ENCODE assay signal across 10 mouse cellular contexts in genomic region chr11:74841366-74841765, GRCm38 (mm10). TPM values are rescaled to one million over a fixed set of nuclear protein-coding genes. Genes with fewer than 3 reads are reported as not detected.
DNase-seq lines count a peak whose midpoint lies in the region; ATAC-seq and TF ChIP-seq lines count a peak whose summit lies in the region.
"Had no signal": no experiment of that assay in that cellular context is flagged by ENCODE, and none has a peak within 500 bp of the region (broad histone marks: within the 10 kb centered on the region; RNA-seq: fewer than 3 reads in every experiment).

No protein-coding gene starts in this region.

- H3K9me3 ChIP-seq in hindbrain, postnatal 0 days (ENCODE audit: low read length), result no peaks in the 10 kb centered on the region
- no peaks in the 10 kb centered on the region for H3K9me3 ChIP-seq in hindbrain, embryonic 14.5 days (ENCODE audit: control insufficient read depth, low read length)
- peaks cover 5% of the 10 kb centered on the region for H3K9me3 ChIP-seq in intestine, embryonic 16.5 days (ENCODE audit: control insufficient read depth, low read length)
- H3K9me3 ChIP-seq in forebrain, postnatal 0 days (ENCODE audit: low read length), result no peaks in the 10 kb centered on the region

- no peak overlapping the region for H3K27ac ChIP-seq in hindbrain, postnatal 0 days
- H3K27ac ChIP-seq in hindbrain, embryonic 14.5 days, result no peak overlapping the region
- no peak overlapping the region for H3K27ac ChIP-seq in intestine, embryonic 16.5 days (ENCODE audit: low read length)
- H3K27ac ChIP-seq in forebrain, postnatal 0 days (ENCODE audit: low read depth, low read length), result no peak overlapping the region

- DNase-seq in hindbrain, postnatal 0 days (ENCODE audit: low spot score), result peak; percentile 10
- DNase-seq in hindbrain, embryonic 14.5 days (ENCODE audit: low spot score), result no peak
- DNase-seq in adrenal gland, adult 8-10 months, result peak; percentile 68
- peak; percentile 35 for DNase-seq in cerebellum, adult 8-10 months
- DNase-seq in kidney, adult 8-10 months, result peak; percentile 85 to 90
- no peak for DNase-seq in forebrain, postnatal 0 days
- no peak for DNase-seq in embryo, embryonic 10 days (ENCODE audit: low spot score)
- DNase-seq: lung, postnatal 14 days had no signal

- no peak for ATAC-seq in hindbrain, postnatal 0 days
- no peak for ATAC-seq in hindbrain, embryonic 14.5 days (ENCODE audit: low FRiP score)
- no peak for ATAC-seq in intestine, embryonic 16.5 days
- no peak for ATAC-seq in forebrain, postnatal 0 days

- TF ChIP-seq CTCF in hindbrain, postnatal 0 days (IDR thresholded peaks at IDR 0.05; ENCODE audit: low read depth), result no peak
- TF ChIP-seq CTCF in forebrain, postnatal 0 days (IDR thresholded peaks at IDR 0.05; ENCODE audit: low read depth), result no peak

- no peak overlapping the region for H3K4me2 ChIP-seq in hindbrain, postnatal 0 days (ENCODE audit: low read depth, low read length)
- H3K4me2 ChIP-seq in hindbrain, embryonic 14.5 days (replicated peaks), result no peak overlapping the region
- no peak overlapping the region for H3K4me2 ChIP-seq in intestine, embryonic 16.5 days (ENCODE audit: low read depth, low read length)
- H3K4me2 ChIP-seq in forebrain, postnatal 0 days (ENCODE audit: low read depth), result no peak overlapping the region

- no peak overlapping the region for H3K9ac ChIP-seq in hindbrain, postnatal 0 days (replicated peaks; ENCODE audit: low read length)
- no peak overlapping the region for H3K9ac ChIP-seq in hindbrain, embryonic 14.5 days
- H3K9ac ChIP-seq in intestine, embryonic 16.5 days (ENCODE audit: low read depth, low read length), result no peak overlapping the region
- H3K9ac ChIP-seq in forebrain, postnatal 0 days, result no peak overlapping the region

- peaks cover 7% of the 10 kb centered on the region; the same call in 1 of the 2 replicates for H3K36me3 ChIP-seq in hindbrain, postnatal 0 days (ENCODE audit: insufficient read depth, low read length)
- peaks cover 50% of the 10 kb centered on the region for H3K36me3 ChIP-seq in hindbrain, embryonic 14.5 days (replicated peaks; ENCODE audit: control insufficient read depth, insufficient read depth)
- H3K36me3 ChIP-seq in intestine, embryonic 16.5 days (ENCODE audit: control insufficient read depth, insufficient read depth, low read length), result peaks cover 24% of the 10 kb centered on the region
- peaks cover 46% of the 10 kb centered on the region for H3K36me3 ChIP-seq in forebrain, postnatal 0 days (ENCODE audit: insufficient read depth)

- no peaks in the 10 kb centered on the region for H3K27me3 ChIP-seq in hindbrain, postnatal 0 days (ENCODE audit: insufficient read depth, low read length)
- no peaks in the 10 kb centered on the region for H3K27me3 ChIP-seq in hindbrain, embryonic 14.5 days (ENCODE audit: control insufficient read depth, insufficient read depth, low read length)
- H3K27me3 ChIP-seq in intestine, embryonic 16.5 days (replicated peaks; ENCODE audit: control insufficient read depth, insufficient read depth, low read length), result no peaks in the 10 kb centered on the region
- H3K27me3 ChIP-seq in forebrain, postnatal 0 days (ENCODE audit: insufficient read depth, low read length), result no peaks in the 10 kb centered on the region

- H3K4me1 ChIP-seq in hindbrain, postnatal 0 days (ENCODE audit: insufficient read depth, low read length), result 0 out of 2 replicates have a peak, but pooled peaks cover 9% of the 10 kb centered on the region
- peaks cover 7% of the 10 kb centered on the region; the same call in 1 of the 2 replicates for H3K4me1 ChIP-seq in hindbrain, embryonic 14.5 days (replicated peaks; ENCODE audit: control insufficient read depth, insufficient read depth, low read length)
- peaks cover 26% of the 10 kb centered on the region for H3K4me1 ChIP-seq in intestine, embryonic 16.5 days (ENCODE audit: control insufficient read depth, insufficient read depth, low read length)
- H3K4me1 ChIP-seq in forebrain, postnatal 0 days (ENCODE audit: insufficient read depth), result no peaks in the 10 kb centered on the region

- no peak overlapping the region for H3K4me3 ChIP-seq in hindbrain, postnatal 0 days (ENCODE audit: low read length)
- no peak overlapping the region for H3K4me3 ChIP-seq in hindbrain, embryonic 14.5 days (replicated peaks; ENCODE audit: low read length)
- H3K4me3 ChIP-seq in intestine, embryonic 16.5 days (ENCODE audit: low read length), result no peak overlapping the region
- no peak overlapping the region for H3K4me3 ChIP-seq in forebrain, postnatal 0 days (ENCODE audit: low read depth, low read length)
- H3K4me3 ChIP-seq: erythroblast, embryonic 14.5 days had no signal

- WGBS in hindbrain, postnatal 0 days, result 68% methylated on average over 9 of the region's 9 CpGs
- WGBS in hindbrain, embryonic 14.5 days, result 77% methylated on average over 9 of the region's 9 CpGs
- 91% methylated on average over 9 of the region's 9 CpGs for WGBS in intestine, embryonic 16.5 days
- 81% methylated on average over 9 of the region's 9 CpGs for WGBS in forebrain, postnatal 0 days

RNA-seq across cellular contexts. Expression of gene Mnt, which starts 10.6 kb away (rescaled TPM):
- 18.5 and 22.8 TPM in 2 replicates for total RNA-seq in hindbrain, postnatal 0 days (2014; rRNA removed)
- 7.0 and 8.4 TPM in 2 replicates for polyA plus RNA-seq in hindbrain, postnatal 0 days (2015; fragmentation: Nextera tagmentation; extraction: Ambion mirVana)
- 8.3 and 8.8 TPM in 2 replicates for polyA plus RNA-seq in hindbrain, embryonic 14.5 days (2014; fragmentation: Nextera tagmentation; extraction: Ambion mirVana)
- 10 to 100 TPM; 24.4 to 36.0 (median 27.1) TPM for total RNA-seq in adrenal gland, adult 8-10 months (2022)
- polyA plus RNA-seq in intestine, embryonic 16.5 days (2015; fragmentation: Nextera tagmentation; extraction: Ambion mirVana), result 3.1 and 4.0 TPM in 2 replicates
- 14.2 and 15.9 TPM in 2 replicates for total RNA-seq in forebrain, postnatal 0 days (2014; rRNA removed)
- 6.8 and 8.1 TPM in 2 replicates for polyA plus RNA-seq in forebrain, postnatal 0 days (2015; fragmentation: Nextera tagmentation; extraction: Ambion mirVana)

RNA-seq across cellular contexts. Expression of gene Sgsm2, which starts 55.5 kb away (rescaled TPM):
- 49.0 and 59.2 TPM in 2 replicates for total RNA-seq in hindbrain, postnatal 0 days (2014; rRNA removed)
- 21.2 and 21.3 TPM in 2 replicates for polyA plus RNA-seq in hindbrain, postnatal 0 days (2015; fragmentation: Nextera tagmentation; extraction: Ambion mirVana)
- 23.7 and 28.9 TPM in 2 replicates for polyA plus RNA-seq in hindbrain, embryonic 14.5 days (2014; fragmentation: Nextera tagmentation; extraction: Ambion mirVana)
- 10 to 100 TPM; 29.2 to 30.5 (median 30.0) TPM for total RNA-seq in adrenal gland, adult 8-10 months (2022)
- polyA plus RNA-seq in intestine, embryonic 16.5 days (2015; fragmentation: Nextera tagmentation; extraction: Ambion mirVana), result 4.2 and 4.5 TPM in 2 replicates
- 39.2 and 47.1 TPM in 2 replicates for total RNA-seq in forebrain, postnatal 0 days (2014; rRNA removed)
- polyA plus RNA-seq in forebrain, postnatal 0 days (2015; fragmentation: Nextera tagmentation; extraction: Ambion mirVana), result 13.7 and 18.9 TPM in 2 replicates

RNA-seq across cellular contexts. Expression of gene Tsr1, which starts 56.5 kb away (rescaled TPM):
- 20.3 and 34.1 TPM in 2 replicates for total RNA-seq in hindbrain, postnatal 0 days (2014; rRNA removed)
- 21.1 and 22.0 TPM in 2 replicates for polyA plus RNA-seq in hindbrain, postnatal 0 days (2015; fragmentation: Nextera tagmentation; extraction: Ambion mirVana)
- polyA plus RNA-seq in hindbrain, embryonic 14.5 days (2014; fragmentation: Nextera tagmentation; extraction: Ambion mirVana), result 32.1 and 33.1 TPM in 2 replicates
- 10 to 100 TPM; 40.9 to 45.4 (median 41.3) TPM for total RNA-seq in adrenal gland, adult 8-10 months (2022)
- 44.0 and 48.1 TPM in 2 replicates for polyA plus RNA-seq in intestine, embryonic 16.5 days (2015; fragmentation: Nextera tagmentation; extraction: Ambion mirVana)
- 32.7 and 33.2 TPM in 2 replicates for total RNA-seq in forebrain, postnatal 0 days (2014; rRNA removed)
- 23.8 and 25.5 TPM in 2 replicates for polyA plus RNA-seq in forebrain, postnatal 0 days (2015; fragmentation: Nextera tagmentation; extraction: Ambion mirVana)

Comparison
In these comparisons a context has a peak if more than half of its experiments do, and no peak if none do; other contexts are left out.
1. DNase-seq: peak in hindbrain, postnatal 0 days (single experiment), adrenal gland, adult 8-10 months (single experiment), cerebellum, adult 8-10 months (single experiment) and kidney, adult 8-10 months (2 of 2); none in hindbrain, embryonic 14.5 days (single experiment), forebrain, postnatal 0 days (single experiment) and embryo, embryonic 10 days (single experiment).